Mouse (Mus musculus): ENCODE data around the gene Ccdc43.
A peak's percentile ranks its signal among the peaks of the same experiment; 100 is the strongest.

Gene Ccdc43

DNA sequence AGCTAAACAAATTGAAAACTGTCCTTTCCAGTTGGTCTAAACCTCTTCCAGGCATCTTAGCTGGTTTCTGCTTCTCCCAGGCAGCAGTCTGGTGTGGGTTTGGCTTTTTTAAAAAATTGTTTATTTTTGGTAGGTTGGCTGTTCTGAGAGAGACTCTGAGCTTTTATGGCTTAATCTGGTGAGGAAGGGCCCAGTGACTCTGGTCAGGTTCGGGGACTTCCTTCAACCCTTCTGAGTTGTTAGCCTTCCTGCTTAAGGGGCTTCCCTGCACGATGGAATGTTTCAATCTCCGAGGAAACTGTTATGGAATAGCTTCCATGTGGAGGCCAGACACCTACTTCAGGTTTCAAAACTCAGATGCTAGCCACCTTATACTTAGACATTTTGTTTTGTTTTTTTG lies 34.2 kb downstream of the Ccdc43 start, which contains the start of gene Meioc:
TSS of gene Meioc (plus strand) at position 301 of the 400 bp plus-strand sequence.
- no peak for DNase-seq

DNA sequence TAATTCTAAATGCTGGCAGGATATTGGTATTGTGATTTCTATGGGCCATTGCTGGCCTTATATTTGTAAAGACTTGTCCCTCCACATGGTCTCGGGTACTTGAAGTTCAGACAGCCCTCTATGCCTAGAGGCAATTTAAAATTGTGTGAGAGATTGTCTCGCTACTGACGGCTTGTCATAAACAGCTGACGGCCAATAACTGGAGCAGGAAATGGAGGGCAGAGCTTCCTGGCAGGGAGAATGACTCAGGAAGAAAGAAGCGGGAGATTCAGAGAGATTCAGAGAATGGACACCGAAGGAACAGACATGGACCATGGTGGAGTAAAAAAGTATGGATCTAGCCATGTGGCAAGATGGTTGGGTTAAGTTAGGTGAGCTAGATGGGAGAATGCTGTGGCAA lies 40.7 kb downstream of the Ccdc43 start:
- DNase-seq, result no peak

DNA sequence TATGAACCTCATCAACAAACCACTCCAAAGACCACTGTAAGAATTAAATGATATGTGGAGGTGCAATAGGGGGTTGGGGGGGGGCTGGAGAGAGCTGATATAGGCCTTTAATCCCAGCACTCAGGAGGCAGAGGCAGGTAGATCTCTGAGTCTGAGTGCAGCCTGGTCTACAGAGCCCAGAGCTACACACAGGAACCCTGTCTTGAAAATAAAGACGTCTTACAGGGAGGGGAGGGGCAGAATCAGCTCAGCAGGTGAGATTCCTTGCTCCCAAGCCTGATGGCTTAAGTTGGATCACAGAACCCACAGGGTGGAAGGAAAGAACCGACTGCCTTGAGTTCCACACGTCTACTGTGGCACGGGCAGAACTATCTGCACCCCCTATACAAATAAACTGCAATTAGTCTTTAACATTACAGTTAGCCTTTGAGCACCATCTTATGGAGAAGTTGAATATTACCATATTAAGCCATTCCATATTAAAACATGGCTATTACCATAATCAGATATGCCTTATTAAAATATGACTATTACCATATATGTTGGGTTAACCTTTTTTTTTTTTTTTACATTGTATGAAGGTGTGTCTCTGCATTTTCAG lies 41.2 kb downstream of the Ccdc43 start:
- no peak for DNase-seq

- no peak for DNase-seq
Measured at GRCm38 (mm10) chr11:102655888-102656287, 41.7 kb downstream of the Ccdc43 start.

DNA sequence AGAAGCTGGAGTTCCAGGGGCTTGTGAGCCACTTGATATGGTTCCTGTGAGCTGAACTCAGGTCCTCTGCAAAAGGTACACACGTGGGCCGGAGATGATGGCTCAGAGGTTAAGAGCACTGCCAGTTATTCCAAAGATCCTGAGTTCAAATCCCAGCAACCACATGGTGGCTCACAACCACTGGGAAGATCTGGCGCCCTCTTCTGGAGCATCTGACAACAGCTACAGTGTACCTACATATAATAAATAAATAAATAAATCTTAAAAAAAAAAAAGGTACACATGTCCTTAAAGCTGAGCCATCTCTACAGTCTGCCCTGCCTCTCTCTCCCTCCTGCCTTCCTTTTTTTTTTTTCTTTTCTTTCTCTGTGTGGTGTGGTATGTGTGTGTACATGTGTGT lies 44.7 kb downstream of the Ccdc43 start:
- no peak for DNase-seq

DNA sequence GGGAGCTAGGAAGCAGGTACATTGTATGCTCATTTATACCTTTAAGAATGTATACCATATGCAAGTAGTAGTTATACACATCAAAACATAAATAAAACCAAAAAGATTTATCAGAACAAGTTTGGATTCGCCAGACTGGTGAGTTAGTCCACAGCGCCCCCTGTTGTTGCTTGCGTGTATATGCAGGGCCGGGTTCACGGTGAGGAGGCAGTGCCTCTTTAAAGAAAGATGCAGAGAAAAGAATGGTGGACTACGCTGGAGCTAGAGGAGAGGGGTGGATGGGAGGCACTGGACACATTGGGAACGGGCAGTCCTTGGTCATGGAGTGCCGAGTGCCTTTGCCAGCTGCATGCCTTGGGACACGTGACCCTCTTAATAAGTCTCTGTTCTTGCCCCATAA lies 46.2 kb downstream of the Ccdc43 start:
- DNase-seq, result peak; percentile 35

DNA sequence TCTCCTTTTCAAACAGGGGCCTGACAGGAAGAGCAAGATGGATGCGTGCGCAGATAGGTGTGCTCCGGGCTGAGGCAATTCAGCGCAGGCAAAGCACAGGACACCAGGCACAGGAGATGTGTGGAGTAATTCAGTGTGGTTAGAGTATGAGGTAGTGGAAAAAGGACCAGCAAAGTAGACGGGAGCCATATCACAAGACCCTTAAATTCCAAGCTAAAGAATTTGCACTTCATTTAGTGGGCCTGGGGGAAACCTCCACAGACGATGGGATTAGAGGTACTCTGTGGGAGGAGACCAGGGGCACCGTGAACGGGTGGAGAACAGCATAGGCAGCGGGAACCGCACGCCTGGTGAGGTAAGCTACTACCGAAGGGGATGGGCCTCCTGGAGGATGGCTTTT lies 49.7 kb downstream of the Ccdc43 start:
- DNase-seq, result no peak

DNA sequence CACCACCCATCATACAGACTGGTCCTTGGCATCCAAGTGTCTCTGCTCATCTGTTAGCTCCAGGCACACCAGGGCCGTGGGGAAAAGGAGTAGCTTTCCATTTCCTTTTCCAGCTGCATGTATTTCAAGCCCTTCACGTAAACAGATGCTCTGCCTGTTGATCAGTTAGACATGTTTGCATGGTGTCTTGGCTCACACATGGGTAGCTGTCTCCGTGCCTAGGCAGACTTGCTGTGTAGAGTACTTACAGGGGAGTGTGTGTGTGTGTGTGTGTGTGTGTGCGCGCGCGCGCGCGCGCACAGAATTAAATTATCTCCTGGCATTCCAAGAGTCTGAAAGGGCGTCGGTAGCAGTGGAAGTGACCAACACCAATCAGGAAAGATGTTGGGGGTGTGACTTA lies 51.4 kb downstream of the Ccdc43 start:
- no peak for DNase-seq

GRCm38 (mm10) chr11:102643891-102644382 lies 53.6 kb downstream of the Ccdc43 start:
- no peak for DNase-seq

DNA sequence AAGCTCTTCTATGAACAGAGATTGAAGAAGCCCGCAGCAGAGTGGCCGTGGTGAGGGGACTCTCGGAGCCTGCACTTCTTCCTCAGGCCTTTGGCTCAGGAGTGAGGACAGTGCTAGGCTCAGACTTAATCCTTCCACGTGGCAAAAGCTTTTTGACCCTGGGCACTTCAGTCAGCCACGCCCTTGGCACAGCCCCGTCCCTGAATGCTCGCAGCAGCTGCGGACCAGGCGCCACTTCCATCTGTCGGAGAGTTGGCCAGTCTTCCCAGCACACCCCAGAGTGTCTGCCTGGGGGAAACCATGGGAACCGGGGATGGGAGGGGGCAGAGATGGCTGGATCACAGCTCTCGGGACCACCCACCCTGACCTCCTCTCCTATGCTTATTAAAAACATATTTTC lies 60.7 kb downstream of the Ccdc43 start:
- no peak for DNase-seq
